Mouse (Mus musculus) olfactory bulb, adult 2 months (tissue): ENCODE measurements around the gene Golga7b. TPM values are rescaled to one million over a fixed set of nuclear protein-coding genes. Genes with fewer than 3 reads are reported as not detected.

Experiments used
- H3K27ac ChIP-seq: fragments of 200-500 bp; 2 replicates; pipeline ENCODE4 v1.5.1; 2012; ENCODE audit warnings: low read depth, low read length; ENCODE audit not compliant: insufficient read depth
- H3K4me1 ChIP-seq: fragments of 200-500 bp; 2 replicates; pipeline ENCODE4 v1.6.1; 2012; ENCODE audit warnings: low read length; ENCODE audit not compliant: control insufficient read depth, insufficient read depth
- H3K4me3 ChIP-seq: fragments of 200-500 bp; 2 replicates; pipeline ENCODE4 v1.5.1; 2012; ENCODE audit warnings: mild to moderate bottlenecking, low read depth, low read length, moderate library complexity; ENCODE audit not compliant: insufficient read depth
- CTCF ChIP-seq: fragments of 200-500 bp; IDR thresholded peaks from 2 replicates; pipeline ENCODE4 v1.5.1; 2012; ENCODE audit warnings: low read depth, mild to moderate bottlenecking, low read length, moderate library complexity; ENCODE audit not compliant: insufficient read depth
- POLR2A ChIP-seq: fragments of 200-500 bp; IDR thresholded peaks from 2 replicates; pipeline ENCODE4 v1.6.1; 2012; ENCODE audit warnings: mild to moderate bottlenecking, low read depth, low read length, moderate library complexity; ENCODE audit not compliant: insufficient read depth
- WGBS: fragments of 180-500 bp; shearing (Covaris S2); methylation state at CpG from one replicate; pipeline ENCODE4 v1.1.7; 2018; 5-methylcytosine and 5-hydroxymethylcytosine counted together
- polyA plus RNA-seq: library from polyadenylated mRNA; stranded (reverse); fragments of >200 nt; gene quantifications from 2 replicates; pipeline ENCODE4 v1.2.4, GENCODE M21; 2012; ENCODE audit warnings: low replicate concordance; ENCODE audit not compliant: missing spikeins, insufficient read depth, insufficient read length

Golga7b gene
- polyA plus RNA-seq, 1 experiment: not detected

DNA sequence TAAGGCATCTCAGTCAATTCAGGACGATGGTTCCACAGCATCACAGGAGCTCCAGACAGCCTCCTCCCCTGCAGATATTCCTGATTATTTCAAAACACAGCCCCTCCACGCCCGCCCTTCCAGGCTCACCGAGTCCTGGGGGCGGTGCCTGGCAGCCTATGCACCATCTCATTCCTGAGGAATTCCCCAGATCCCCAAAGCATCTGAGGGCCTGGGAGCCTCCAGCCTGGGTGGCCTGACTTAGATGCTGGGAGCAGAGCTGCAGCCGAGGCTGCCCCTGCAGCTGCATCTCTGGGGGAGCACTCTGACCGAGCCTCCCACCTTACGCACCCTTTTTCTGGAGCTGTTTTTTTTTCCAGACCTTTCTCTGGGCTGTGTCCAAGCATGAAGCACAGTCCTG, 6.5 kb upstream of the Golga7b start:
- TF ChIP-seq CTCF: no peak
- TF ChIP-seq POLR2A: no peak
- no peak overlapping the region for H3K27ac ChIP-seq
- H3K4me1 ChIP-seq: peaks cover 27% of the 10 kb centered on the region
- WGBS: 52% methylated on average over 8 of the region's 8 CpGs
- H3K4me3 ChIP-seq: no peak overlapping the region

DNA sequence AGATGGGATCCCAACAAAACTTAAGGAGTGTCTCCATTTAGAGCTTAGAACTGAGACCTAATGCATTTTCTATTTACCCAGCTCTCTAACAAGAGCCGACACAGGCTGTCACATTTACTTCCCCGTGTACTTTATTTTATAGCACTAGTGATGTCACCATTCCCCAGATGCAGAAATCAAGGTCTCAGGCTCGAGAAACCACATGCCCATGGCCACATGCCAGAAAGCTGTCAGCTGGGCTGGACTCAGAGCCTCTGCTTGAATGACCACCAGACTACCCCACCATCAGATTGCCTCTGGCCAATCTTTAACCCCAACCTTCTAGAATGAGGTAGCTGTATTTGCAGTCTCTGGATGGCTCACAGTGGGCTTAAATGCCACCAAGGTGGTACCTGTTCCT, 4.0 kb upstream of the Golga7b start:
- TF ChIP-seq POLR2A (no peak), CTCF (no peak)
- Histone ChIP-seq H3K4me3 (no peak overlapping the region), H3K27ac (no peak overlapping the region), H3K4me1 (peaks cover 21% of the 10 kb centered on the region)
- 65% methylated on average over 3 of the region's 3 CpGs for WGBS

DNA sequence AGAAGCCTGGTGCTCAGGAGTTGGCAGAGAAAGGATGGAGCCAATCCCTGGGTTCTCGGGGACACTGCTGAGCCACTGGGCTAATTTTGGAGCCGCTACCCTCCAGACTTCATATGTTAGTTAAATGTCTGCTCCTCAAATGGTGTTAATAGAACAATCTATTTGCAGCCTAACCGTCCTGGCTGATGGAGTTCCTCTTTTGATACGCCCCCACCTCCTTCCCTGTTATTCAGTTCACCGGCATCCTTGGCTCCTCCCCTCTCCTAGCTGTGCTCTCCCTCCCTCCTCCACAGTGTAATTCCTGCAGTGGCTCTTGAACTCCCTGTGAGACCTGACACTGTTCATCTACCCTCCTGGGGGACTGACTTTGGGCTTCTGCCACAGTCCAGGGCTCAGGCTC, 748 bp upstream of the Golga7b start:
- no peak for TF ChIP-seq CTCF
- no peak for TF ChIP-seq POLR2A
- Histone ChIP-seq H3K27ac (no peak overlapping the region), H3K4me1 (peaks cover 10% of the 10 kb centered on the region), H3K4me3 (no peak overlapping the region)
- WGBS: 31% methylated on average over 5 of the region's 5 CpGs

DNA sequence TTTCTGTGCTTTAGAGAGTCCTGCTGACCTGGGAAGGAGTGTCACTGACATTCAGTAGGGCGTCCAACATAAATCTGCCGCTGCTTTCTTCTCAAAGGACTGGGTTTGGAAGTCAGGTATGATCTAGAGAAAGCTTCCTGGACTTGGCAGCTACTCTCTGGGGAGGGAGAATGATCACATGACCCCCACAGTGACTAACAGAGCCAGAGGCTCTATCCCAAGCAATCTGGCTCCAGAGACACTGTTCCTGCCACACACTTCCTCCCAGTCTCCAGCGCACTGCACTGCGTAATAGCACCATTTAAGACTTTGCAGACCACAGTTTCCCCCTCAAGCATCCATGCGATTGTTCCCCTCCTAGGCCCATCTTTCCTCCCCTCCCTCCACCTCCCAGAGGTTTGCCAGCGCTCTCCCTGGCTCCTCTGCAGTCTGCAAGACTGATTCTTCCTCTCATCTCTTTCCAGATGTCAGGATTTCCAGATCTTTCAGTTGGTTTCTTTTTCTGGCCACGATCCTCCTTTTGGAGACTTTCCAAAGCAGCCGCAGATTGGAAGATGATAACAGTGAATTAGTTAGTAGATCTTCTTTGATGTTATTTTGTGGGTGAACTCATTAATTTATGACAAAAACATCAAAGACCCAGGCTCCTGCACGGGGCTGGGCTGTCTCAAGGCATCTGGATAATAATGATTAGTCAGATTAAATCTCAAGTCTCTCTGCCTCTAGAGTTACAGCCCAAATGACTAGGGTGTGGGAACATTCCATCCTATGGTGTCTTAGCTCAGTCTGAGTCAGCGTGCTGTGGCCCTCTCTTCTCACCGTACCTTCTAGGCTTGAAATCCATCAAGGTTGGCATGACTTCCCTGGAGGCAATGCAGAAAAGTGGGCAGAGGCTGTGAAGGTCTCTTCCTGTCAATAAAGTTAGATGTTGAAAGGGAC, 2.9 kb downstream of the Golga7b start:
- no peak overlapping the region for H3K27ac ChIP-seq
- no peak overlapping the region for H3K4me3 ChIP-seq
- 33% methylated on average over 11 of the region's 11 CpGs for WGBS
- TF ChIP-seq POLR2A (no peak), CTCF (no peak)
- H3K4me1 ChIP-seq: peaks cover 12% of the 10 kb centered on the region

- Histone ChIP-seq H3K4me1 (peaks cover 25% of the 10 kb centered on the region), H3K4me3 (peak overlapping the region; percentile 51), H3K27ac (peak overlapping the region; percentile 47)
- TF ChIP-seq POLR2A (0 out of 2 replicates have a peak, but pooled peaks have one; percentile 21), CTCF (peak; percentile 18; the same call in 1 of the 2 replicates)
- 2% methylated on average over 20 of the region's 23 CpGs for WGBS
Observed at GRCm38 (mm10) chr19:42255438-42255783, 8.0 kb downstream of the Golga7b start.

DNA sequence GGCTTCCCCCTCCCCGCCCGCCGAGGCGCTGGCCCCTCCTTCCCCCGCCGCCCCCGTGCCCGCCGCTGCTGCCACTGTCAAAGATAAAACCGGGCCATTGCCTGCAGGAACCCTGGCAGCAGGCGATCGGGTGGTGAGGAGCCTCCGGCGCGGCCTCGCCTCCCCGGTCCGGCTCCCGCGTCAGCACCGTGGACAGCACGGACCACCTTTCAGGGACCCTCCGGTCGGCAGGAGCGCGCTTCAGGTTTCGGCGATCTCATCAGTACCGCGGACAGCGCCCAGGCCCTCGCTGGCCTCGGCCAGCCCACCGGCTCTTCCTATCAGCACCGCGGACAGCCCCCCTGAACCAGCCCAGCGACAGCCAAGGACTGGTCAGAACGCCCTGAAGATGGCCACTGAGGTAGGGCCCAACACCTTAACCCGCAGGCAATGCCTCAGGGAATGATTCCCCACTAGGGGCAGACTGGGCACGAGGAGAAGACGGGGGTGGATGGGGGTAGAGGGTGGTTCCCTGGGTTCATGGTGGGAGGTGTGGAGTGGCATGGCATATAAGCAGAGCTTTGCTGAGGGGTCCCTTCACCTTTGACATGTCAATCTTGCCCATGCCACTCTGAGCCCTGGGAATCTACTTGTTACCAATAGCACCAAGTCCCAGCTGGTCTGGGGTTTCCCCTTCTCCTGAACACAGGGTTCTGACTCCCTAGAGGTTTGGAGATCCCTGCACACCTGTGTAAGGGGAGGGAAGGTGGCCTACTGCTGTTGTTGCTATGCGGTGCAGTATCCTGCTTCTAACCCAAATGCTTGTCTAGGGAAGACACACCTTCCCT, 8.6 kb downstream of the Golga7b start:
- peak overlapping the region; percentile 66 for H3K4me3 ChIP-seq
- H3K4me1 ChIP-seq: peaks cover 25% of the 10 kb centered on the region
- peak overlapping the region; percentile 71 for H3K27ac ChIP-seq
- 2% methylated on average over 34 of the region's 42 CpGs for WGBS
- no peak for TF ChIP-seq CTCF
- 0 out of 2 replicates have a peak, but pooled peaks have one; percentile 8 for TF ChIP-seq POLR2A

DNA sequence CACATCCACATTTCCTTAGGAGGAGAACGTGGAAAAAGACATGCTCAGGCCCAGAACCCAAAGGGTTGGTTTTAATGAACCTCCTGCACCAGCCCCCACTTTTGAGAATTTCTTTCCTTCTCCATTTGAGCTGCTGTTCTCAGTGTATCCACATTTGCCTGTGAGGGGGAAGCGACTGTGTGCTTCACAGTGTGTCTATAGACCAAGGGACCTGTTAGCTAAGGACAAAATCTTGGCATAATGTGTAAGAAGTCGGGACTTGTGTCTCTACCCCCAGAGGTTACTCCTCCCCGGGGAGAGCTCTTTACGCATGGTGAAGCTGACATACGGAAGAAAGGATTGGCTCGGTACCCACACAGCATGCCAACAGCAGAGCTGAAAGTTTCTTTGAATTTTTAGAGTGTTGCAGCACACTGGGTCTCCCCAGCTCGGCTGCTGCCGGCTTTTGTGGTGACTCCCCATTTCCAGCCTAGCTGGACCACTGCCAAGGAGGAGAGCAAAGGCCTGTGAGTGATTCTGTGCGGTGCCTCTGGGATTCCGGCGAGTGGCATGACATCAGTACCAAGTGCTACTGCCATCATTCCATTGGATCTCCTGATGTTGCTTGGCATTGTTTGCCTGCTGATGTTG, 9.4 kb downstream of the Golga7b start:
- peaks cover 25% of the 10 kb centered on the region for H3K4me1 ChIP-seq
- TF ChIP-seq POLR2A: no peak
- 19% methylated on average over 12 of the region's 12 CpGs for WGBS
- no peak overlapping the region for H3K27ac ChIP-seq
- H3K4me3 ChIP-seq: peak overlapping the region; percentile 66

DNA sequence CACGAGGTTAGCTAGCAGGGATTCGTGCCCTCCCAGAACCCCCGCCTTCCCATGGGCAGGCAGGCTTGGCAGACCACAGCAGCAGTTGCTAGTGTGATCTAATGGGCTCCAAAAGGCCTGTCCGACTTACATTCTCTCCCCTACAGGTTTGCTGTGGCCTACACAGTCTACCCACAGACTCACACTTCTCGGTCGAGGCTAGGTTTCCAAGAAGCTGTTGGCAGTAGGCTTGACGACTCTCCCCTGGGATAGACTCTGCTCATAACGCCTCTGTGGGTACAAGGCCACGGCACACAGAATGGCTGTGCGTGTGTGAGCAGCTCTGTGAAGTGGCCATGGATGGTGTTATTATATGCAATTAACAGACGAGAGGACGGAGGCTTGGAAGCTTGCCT, 9.9 kb downstream of the Golga7b start:
- WGBS: 37% methylated on average over 12 of the region's 12 CpGs
- Histone ChIP-seq H3K27ac (no peak overlapping the region), H3K4me3 (peak overlapping the region; percentile 66)

GRCm38 (mm10) chr19:42258031-42258430, 10.7 kb downstream of the Golga7b start:
- Histone ChIP-seq H3K27ac (no peak overlapping the region), H3K4me3 (no peak overlapping the region), H3K4me1 (peaks cover 28% of the 10 kb centered on the region)
- no peak for TF ChIP-seq CTCF
- TF ChIP-seq POLR2A: no peak
- 58% methylated on average over 3 of the region's 3 CpGs for WGBS

More for the DNA sequence above, 9.9 kb downstream of the Golga7b start:
- TF ChIP-seq CTCF: no peak
- H3K4me1 ChIP-seq: peaks cover 28% of the 10 kb centered on the region
